Mouse (Mus musculus) thymus, postnatal 4 days (tissue): ENCODE results near the gene Armh4.
"Not testable (repeated sequence)": the region's sequence is repeated elsewhere in the genome, so short reads cannot be mapped to it uniquely, and the experiment has no call there.

Source experiments
- DNase-seq: peaks from one replicate; pipeline ENCODE4 v3.0.0; 2021

The Armh4 gene

GRCm38 (mm10) chr14:49782715-49783531 is at the start of gene Armh4:
TSS of gene Armh4 (minus strand) at chr14:49783383.
- DNase-seq, result no peak

- no peak for DNase-seq
Measured at GRCm38 (mm10) chr14:49829192-49830171, 46.3 kb upstream of the Armh4 start.

- not testable (repeated sequence) for DNase-seq
Measured at GRCm38 (mm10) chr14:49819721-49820440, 36.7 kb upstream of the Armh4 start.

GRCm38 (mm10) chr14:49818713-49819208 is 35.6 kb upstream of the Armh4 start:
- DNase-seq, result not testable (repeated sequence)

GRCm38 (mm10) chr14:49812966-49813365 is 29.8 kb upstream of the Armh4 start:
- DNase-seq, result not testable (repeated sequence)

- DNase-seq, result not testable (repeated sequence)
Measured at GRCm38 (mm10) chr14:49805051-49805450, 21.9 kb upstream of the Armh4 start.

- no peak for DNase-seq
Measured at GRCm38 (mm10) chr14:49801444-49801843, 18.3 kb upstream of the Armh4 start.

- DNase-seq, result no peak
Measured at GRCm38 (mm10) chr14:49793948-49794347, 10.8 kb upstream of the Armh4 start.

GRCm38 (mm10) chr14:49790542-49790941 is 7.4 kb upstream of the Armh4 start:
- DNase-seq, result no peak

GRCm38 (mm10) chr14:49785793-49786192 is 2.6 kb upstream of the Armh4 start:
- peak; percentile 33 for DNase-seq

- DNase-seq, result no peak
Measured at GRCm38 (mm10) chr14:49783866-49784265, 683 bp upstream of the Armh4 start.

- DNase-seq, result no peak
Measured at GRCm38 (mm10) chr14:49780416-49780815, 2.8 kb downstream of the Armh4 start.

GRCm38 (mm10) chr14:49777539-49777938 is 5.6 kb downstream of the Armh4 start:
- DNase-seq, result not testable (repeated sequence)

GRCm38 (mm10) chr14:49771746-49772145 is 11.4 kb downstream of the Armh4 start:
- DNase-seq, result no peak

GRCm38 (mm10) chr14:49766601-49767000 is 16.6 kb downstream of the Armh4 start:
- no peak for DNase-seq

- no peak for DNase-seq
Measured at GRCm38 (mm10) chr14:49755845-49756244, 27.3 kb downstream of the Armh4 start.

GRCm38 (mm10) chr14:49752614-49753013 is 30.6 kb downstream of the Armh4 start:
- DNase-seq, result no peak

- no peak for DNase-seq
Measured at GRCm38 (mm10) chr14:49745874-49746273, 37.3 kb downstream of the Armh4 start.

- no peak for DNase-seq
Measured at GRCm38 (mm10) chr14:49743946-49744526, 39.1 kb downstream of the Armh4 start.

- no peak for DNase-seq
Measured at GRCm38 (mm10) chr14:49739328-49739727, 43.9 kb downstream of the Armh4 start.

- DNase-seq, result no peak
Measured at GRCm38 (mm10) chr14:49738441-49739088, 44.6 kb downstream of the Armh4 start.

GRCm38 (mm10) chr14:49733950-49734349 is 49.2 kb downstream of the Armh4 start:
- DNase-seq, result no peak
